In genomic region chr9:67831359-67832045, GRCm38 (mm10) we compare ENCODE assay signal across 8 mouse cellular contexts. TPM values are rescaled to one million over a fixed set of nuclear protein-coding genes. Genes with fewer than 3 reads are reported as not detected.
DNase-seq lines count a peak whose midpoint lies in the region; ATAC-seq and TF ChIP-seq lines count a peak whose summit lies in the region.

No protein-coding gene starts in this region.

- H3K4me1 ChIP-seq in heart, embryonic 11.5 days (ENCODE audit: control insufficient read depth, insufficient read depth, low read length) = peaks cover 5% of the 10 kb centered on the region; the same call in 1 of the 2 replicates
- H3K4me1 ChIP-seq in G1E (ENCODE audit: insufficient read depth, low read depth, low read length) = peaks cover 63% of the 10 kb centered on the region
- H3K4me1 ChIP-seq in embryonic facial prominence, embryonic 12.5 days = peaks cover 12% of the 10 kb centered on the region; the same call in 1 of the 2 replicates
- peaks cover 14% of the 10 kb centered on the region; the same call in 1 of the 2 replicates for H3K4me1 ChIP-seq in intestine, embryonic 14.5 days (replicated peaks; ENCODE audit: control insufficient read depth, insufficient read depth, low read length)
- H3K4me1 ChIP-seq in midbrain, embryonic 11.5 days (ENCODE audit: control insufficient read depth, insufficient read depth, low read length) = peaks cover 5% of the 10 kb centered on the region; the same call in 1 of the 2 replicates

- 0 out of 2 replicates have a peak, but pooled peaks have one; percentile 39 for ATAC-seq in heart, embryonic 11.5 days (replicated peaks; ENCODE audit: insufficient number of reproducible peaks, low FRiP score, low TSS enrichment)
- no peak for ATAC-seq in G1E (ENCODE audit: extremely low read depth, insufficient number of reproducible peaks, low FRiP score, poor library complexity, severe bottlenecking)
- ATAC-seq in embryonic facial prominence, embryonic 12.5 days (ENCODE audit: insufficient number of reproducible peaks, insufficient read depth, low FRiP score, low TSS enrichment) = peak; percentile 76
- peak; percentile 61; the same call in 1 of the 2 replicates for ATAC-seq in intestine, embryonic 14.5 days (replicated peaks; ENCODE audit: low FRiP score, low TSS enrichment, low read depth)
- ATAC-seq in midbrain, embryonic 11.5 days (ENCODE audit: low FRiP score) = peak; percentile 64
- no peak for ATAC-seq in erythroid progenitor cell, adult 5-6 weeks (replicated peaks; ENCODE audit: low FRiP score, poor library complexity, severe bottlenecking)

- WGBS in heart, embryonic 11.5 days (ENCODE audit: insufficient replicate concordance) = 2% methylated on average over 46 of the region's 57 CpGs
- WGBS in embryonic facial prominence, embryonic 12.5 days = 1% methylated on average over 57 of the region's 57 CpGs
- WGBS in intestine, embryonic 14.5 days = under 1% methylated on average over 57 of the region's 57 CpGs
- WGBS in midbrain, embryonic 11.5 days = 2% methylated on average over 56 of the region's 57 CpGs

- no peak overlapping the region for H3K27ac ChIP-seq in heart, embryonic 11.5 days (ENCODE audit: low read depth, low read length)
- no peak overlapping the region for H3K27ac ChIP-seq in embryonic facial prominence, embryonic 12.5 days
- H3K27ac ChIP-seq in intestine, embryonic 14.5 days (ENCODE audit: low read depth) = no peak overlapping the region; the same call in 1 of the 2 replicates
- no peak overlapping the region for H3K27ac ChIP-seq in midbrain, embryonic 11.5 days (ENCODE audit: low read depth, low read length)

- no peaks in the 10 kb centered on the region for H3K9me3 ChIP-seq in heart, embryonic 11.5 days (replicated peaks; ENCODE audit: control insufficient read depth, low read length)
- peaks cover 5% of the 10 kb centered on the region for H3K9me3 ChIP-seq in G1E (replicated peaks)
- no peaks in the 10 kb centered on the region for H3K9me3 ChIP-seq in embryonic facial prominence, embryonic 12.5 days
- H3K9me3 ChIP-seq in intestine, embryonic 14.5 days (ENCODE audit: control insufficient read depth, low read length) = no peaks in the 10 kb centered on the region
- H3K9me3 ChIP-seq in midbrain, embryonic 11.5 days (ENCODE audit: control insufficient read depth, low read length) = no peaks in the 10 kb centered on the region

- DNase-seq in heart, adult 8-10 months (ENCODE audit: low spot score) = no peak
- DNase-seq in G1E (ENCODE audit: low spot score) = peak; percentile 34
- DNase-seq in intestine, embryonic 14.5 days (ENCODE audit: low spot score) = peak; percentile 84
- peak; percentile 95 for DNase-seq in midbrain, embryonic 11.5 days (ENCODE audit: low spot score, missing footprints)
- DNase-seq in layer of hippocampus, adult 9-11 months = no peak

- peak overlapping the region; percentile 66 for H3K9ac ChIP-seq in heart, embryonic 11.5 days (ENCODE audit: low read depth, low read length)
- peak overlapping the region; percentile 59 for H3K9ac ChIP-seq in embryonic facial prominence, embryonic 12.5 days
- H3K9ac ChIP-seq in intestine, embryonic 14.5 days (ENCODE audit: low read length) = peak overlapping the region; percentile 43
- H3K9ac ChIP-seq in midbrain, embryonic 11.5 days (ENCODE audit: low read length) = no peak overlapping the region

- no peak for TF ChIP-seq CTCF in G1E (IDR thresholded peaks at IDR 0.05; ENCODE audit: low read depth, low read length)

- no peaks in the 10 kb centered on the region for H3K36me3 ChIP-seq in heart, embryonic 11.5 days (ENCODE audit: control insufficient read depth, insufficient read depth, low read length)
- peaks cover 28% of the 10 kb centered on the region for H3K36me3 ChIP-seq in G1E (replicated peaks)
- H3K36me3 ChIP-seq in embryonic facial prominence, embryonic 12.5 days = no peaks in the 10 kb centered on the region
- H3K36me3 ChIP-seq in intestine, embryonic 14.5 days (ENCODE audit: control insufficient read depth, insufficient read depth, low read length) = no peaks in the 10 kb centered on the region
- H3K36me3 ChIP-seq in midbrain, embryonic 11.5 days (ENCODE audit: control insufficient read depth, insufficient read depth, low read length) = no peaks in the 10 kb centered on the region

- peaks cover 30% of the 10 kb centered on the region for H3K27me3 ChIP-seq in heart, embryonic 11.5 days (ENCODE audit: control insufficient read depth, insufficient read depth, low read length)
- H3K27me3 ChIP-seq in G1E (ENCODE audit: insufficient read depth, low read length) = no peaks in the 10 kb centered on the region
- peaks cover 42% of the 10 kb centered on the region for H3K27me3 ChIP-seq in embryonic facial prominence, embryonic 12.5 days
- peaks cover 23% of the 10 kb centered on the region; the same call in 1 of the 2 replicates for H3K27me3 ChIP-seq in intestine, embryonic 14.5 days (replicated peaks; ENCODE audit: control insufficient read depth, insufficient read depth, low read length)
- H3K27me3 ChIP-seq in midbrain, embryonic 11.5 days (ENCODE audit: control insufficient read depth, insufficient read depth, low read length) = peaks cover 43% of the 10 kb centered on the region

- peak overlapping the region; percentile 55 for H3K4me3 ChIP-seq in heart, embryonic 11.5 days (ENCODE audit: low read depth, low read length)
- peak overlapping the region; percentile 93 for H3K4me3 ChIP-seq in G1E (ENCODE audit: low read depth, low read length)
- H3K4me3 ChIP-seq in embryonic facial prominence, embryonic 12.5 days = peak overlapping the region; percentile 43
- H3K4me3 ChIP-seq in intestine, embryonic 14.5 days (ENCODE audit: low read depth, low read length) = peak overlapping the region; percentile 51
- peak overlapping the region; percentile 46 for H3K4me3 ChIP-seq in midbrain, embryonic 11.5 days (ENCODE audit: low read depth, low read length)

- H3K4me2 ChIP-seq in heart, embryonic 11.5 days = peak overlapping the region; percentile 93
- peak overlapping the region; percentile 88 for H3K4me2 ChIP-seq in embryonic facial prominence, embryonic 12.5 days (replicated peaks)
- peak overlapping the region; percentile 91 for H3K4me2 ChIP-seq in intestine, embryonic 14.5 days (ENCODE audit: low read length)
- H3K4me2 ChIP-seq in midbrain, embryonic 11.5 days = peak overlapping the region; percentile 60

RNA-seq across cellular contexts. Expression of gene C2cd4a, which starts 0.6 kb away (rescaled TPM):
- polyA plus RNA-seq in heart, embryonic 11.5 days (2014; fragmentation: Nextera tagmentation; extraction: Ambion mirVana) = 0.21 and 0.56 TPM in 2 replicates
- not detected for total RNA-seq in heart, adult 8-10 months (2022)
- 7.4 and 7.8 TPM in 2 replicates for total RNA-seq in G1E (2014; fragmentation: Nextera tagmentation)
- 13.2 and 28.9 TPM in 2 replicates for total RNA-seq in G1E (2017)
- polyA plus RNA-seq in G1E (2012) = 251 and 369 TPM in 2 replicates
- polyA plus RNA-seq in embryonic facial prominence, embryonic 12.5 days (2016; fragmentation: Nextera tagmentation; extraction: Ambion mirVana) = 0.22 and 0.31 TPM in 2 replicates
- 1.6 and 2.0 TPM in 2 replicates for polyA plus RNA-seq in intestine, embryonic 14.5 days (2014; fragmentation: Nextera tagmentation; extraction: Ambion mirVana)
- polyA plus RNA-seq in midbrain, embryonic 11.5 days (2014; fragmentation: Nextera tagmentation; extraction: Ambion mirVana) = not detected in 2 replicates
- total RNA-seq in erythroid progenitor cell, adult 5-6 weeks (2015; ENCODE audit: low replicate concordance) = not detected in 2 replicates
- total RNA-seq in erythroid progenitor cell, adult 5-6 weeks (2017; ENCODE audit: low replicate concordance) = not detected in 2 replicates

RNA-seq across cellular contexts. Expression of gene Vps13c, which starts 8.7 kb away (rescaled TPM):
- 5.4 and 9.8 TPM in 2 replicates for polyA plus RNA-seq in heart, embryonic 11.5 days (2014; fragmentation: Nextera tagmentation; extraction: Ambion mirVana)
- 10 to 100 TPM; 48.5 to 54.4 (median 52.0) TPM for total RNA-seq in heart, adult 8-10 months (2022)
- total RNA-seq in G1E (2014; fragmentation: Nextera tagmentation) (356 and 366 TPM in 2 replicates), G1E (2017) (111 and 145 TPM in 2 replicates)
- 14.3 and 26.3 TPM in 2 replicates for polyA plus RNA-seq in G1E (2012)
- 4.0 and 4.8 TPM in 2 replicates for polyA plus RNA-seq in embryonic facial prominence, embryonic 12.5 days (2016; fragmentation: Nextera tagmentation; extraction: Ambion mirVana)
- 7.2 and 7.9 TPM in 2 replicates for polyA plus RNA-seq in intestine, embryonic 14.5 days (2014; fragmentation: Nextera tagmentation; extraction: Ambion mirVana)
- 7.1 and 8.9 TPM in 2 replicates for polyA plus RNA-seq in midbrain, embryonic 11.5 days (2014; fragmentation: Nextera tagmentation; extraction: Ambion mirVana)
- 13.8 and 15.1 TPM in 2 replicates for total RNA-seq in erythroid progenitor cell, adult 5-6 weeks (2015; ENCODE audit: low replicate concordance)
- 6.1 and 10.1 TPM in 2 replicates for total RNA-seq in erythroid progenitor cell, adult 5-6 weeks (2017; ENCODE audit: low replicate concordance)

Comparison
In these comparisons a context has a peak if more than half of its experiments do, and no peak if none do; other contexts are left out.
1. ATAC-seq: peak in heart, embryonic 11.5 days (single experiment), embryonic facial prominence, embryonic 12.5 days (single experiment), intestine, embryonic 14.5 days (single experiment) and midbrain, embryonic 11.5 days (single experiment); none in G1E (single experiment) and erythroid progenitor cell, adult 5-6 weeks (single experiment).
2. H3K4me3 ChIP-seq: peak in every context shown above with its lines; median percentile 93 in G1E; 55 in heart, embryonic 11.5 days; 51 in intestine, embryonic 14.5 days; 46 in midbrain, embryonic 11.5 days; 43 in embryonic facial prominence, embryonic 12.5 days.
3. DNase-seq: peak in G1E (single experiment), intestine, embryonic 14.5 days (single experiment) and midbrain, embryonic 11.5 days (single experiment); none in heart, adult 8-10 months (single experiment) and layer of hippocampus, adult 9-11 months (single experiment).
4. RNA of gene C2cd4a, which starts 0.6 kb away (polyA plus RNA-seq): 251 to 369 TPM in G1E; 1.6 to 2.0 TPM in intestine, embryonic 14.5 days, 0.21 to 0.56 TPM in heart, embryonic 11.5 days, 0.22 to 0.31 TPM in embryonic facial prominence, embryonic 12.5 days and not detected in midbrain, embryonic 11.5 days; every median in the first group is over 10 times any median in the second.
5. Peak in every context shown above with its lines, with median percentiles within 50 percentile points of each other: H3K4me2 ChIP-seq.